ENCODE assay signal across 13 mouse cellular contexts in the genomic region with DNA sequence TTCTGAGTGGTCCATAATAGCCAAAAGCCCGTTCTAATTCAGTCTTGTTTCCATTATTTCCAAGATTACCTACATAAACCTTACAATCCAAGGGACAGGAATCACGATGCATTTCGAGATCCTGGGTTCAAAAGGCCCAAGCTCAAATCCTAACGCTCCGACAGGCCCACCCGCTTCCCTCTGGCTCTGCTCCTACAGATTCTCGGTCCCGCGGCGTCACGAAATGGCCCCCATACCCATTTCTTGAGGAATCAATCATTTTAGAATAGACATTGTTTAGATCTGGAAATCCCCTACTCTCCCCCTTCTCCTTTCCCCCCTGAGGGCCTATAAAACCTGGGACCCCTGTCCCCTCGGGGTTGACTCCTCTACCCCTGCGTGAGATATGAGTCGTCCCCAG. TPM values are rescaled to one million over a fixed set of nuclear protein-coding genes. Genes with fewer than 3 reads are reported as not detected.
DNase-seq lines count a peak whose midpoint lies in the region; ATAC-seq and TF ChIP-seq lines count a peak whose summit lies in the region.
"Not testable (repeated sequence)": the region's sequence is repeated elsewhere in the genome, so short reads cannot be mapped to it uniquely, and the experiment has no call there.
"Had no signal": no experiment of that assay in that cellular context is flagged by ENCODE, and none has a peak within 500 bp of the region (broad histone marks: within the 10 kb centered on the region; RNA-seq: fewer than 3 reads in every experiment).

No protein-coding gene starts in this region.

- peak overlapping the region; percentile 70 for H3K27ac ChIP-seq in gastrocnemius, adult 2 months
- H3K27ac ChIP-seq in heart, embryonic 12.5 days (ENCODE audit: poor library complexity, severe bottlenecking), result peak overlapping the region; percentile 99

- 96% methylated on average over 14 of the region's 14 CpGs for WGBS in heart, embryonic 12.5 days

- not testable (repeated sequence) for H3K36me3 ChIP-seq in heart, embryonic 12.5 days

- not testable (repeated sequence) for H3K4me2 ChIP-seq in heart, embryonic 12.5 days

- not testable (repeated sequence) for ATAC-seq in heart, embryonic 12.5 days (ENCODE audit: insufficient number of reproducible peaks, low FRiP score)

- peaks cover 16% of the 10 kb centered on the region for H3K4me1 ChIP-seq in heart, embryonic 12.5 days (replicated peaks)

- intact Hi-C loops in gastrocnemius, adult 2 months (cut with DNase I), result loop anchor here (5.0 to 10.0 kb wide), 2 partner anchors 49 to 227 kb away; a partner anchor contains a TSS

- H3K27me3 ChIP-seq in heart, embryonic 12.5 days (replicated peaks), result not testable (repeated sequence)

- peak; percentile 30 for DNase-seq in T-cell, adult 2 months (ENCODE audit: low spot score)
- peak; percentile 14 to 23 for DNase-seq in cerebellum, adult 18-20 months
- peak; percentile 40 for DNase-seq in gastrocnemius, adult 2 months
- peak; percentile 33 for DNase-seq in kidney, postnatal 10 days
- peak; percentile 9 for DNase-seq in lung, postnatal 14 days
- DNase-seq in testis, postnatal 10 days (ENCODE audit: low spot score), result peak; percentile 52
- DNase-seq in thymus, postnatal 4 days, result peak; percentile 57

- peak overlapping the region; percentile 53 for H3K4me3 ChIP-seq in gastrocnemius, adult 2 months
- not testable (repeated sequence) for H3K4me3 ChIP-seq in heart, embryonic 12.5 days

- not testable (repeated sequence) for TF ChIP-seq CTCF in gastrocnemius, adult 2 months (IDR thresholded peaks at IDR 0.05)

- H3K9ac ChIP-seq in heart, embryonic 12.5 days, result not testable (repeated sequence)

- not testable (repeated sequence) for H3K9me3 ChIP-seq in heart, embryonic 12.5 days (replicated peaks)

RNA-seq across cellular contexts. Expression of a gene that starts 1.5 kb away (rescaled TPM):
- total RNA-seq in gastrocnemius, adult 2 months (2021), result 10 to 100 TPM; 50.7 to 64.4 TPM
- 32.8 and 35.7 TPM in 2 replicates for polyA plus RNA-seq in heart, embryonic 12.5 days (2016; fragmentation: Nextera tagmentation; extraction: Ambion mirVana)
- total RNA-seq: forebrain, postnatal 0 days; layer of hippocampus, adult 18-20 months; left cerebral cortex, adult 2 months; midbrain, postnatal 0 days had no signal
- polyA plus RNA-seq: testis, adult 2 months had no signal

RNA-seq across cellular contexts. Expression of a gene that starts 33.5 kb away (rescaled TPM):
- 1 to 10 TPM; 1.8 to 3.5 TPM for total RNA-seq in gastrocnemius, adult 2 months (2021)
- 19.9 and 21.0 TPM in 2 replicates for polyA plus RNA-seq in heart, embryonic 12.5 days (2016; fragmentation: Nextera tagmentation; extraction: Ambion mirVana)

RNA-seq across cellular contexts. Expression of a gene that starts 48.4 kb away (rescaled TPM):
- total RNA-seq in gastrocnemius, adult 2 months (2021), result 10 to 100 TPM; 25.5 to 45.6 TPM
- 23.2 and 26.6 TPM in 2 replicates for polyA plus RNA-seq in heart, embryonic 12.5 days (2016; fragmentation: Nextera tagmentation; extraction: Ambion mirVana)

RNA-seq across cellular contexts. Expression of a gene that starts 53.1 kb away (rescaled TPM):
- 1 to 10 TPM; 6.2 TPM for total RNA-seq in gastrocnemius, adult 2 months (2021)
- polyA plus RNA-seq in heart, embryonic 12.5 days (2016; fragmentation: Nextera tagmentation; extraction: Ambion mirVana), result 21.8 and 24.0 TPM in 2 replicates

RNA-seq across cellular contexts. Expression of a gene that starts 53.3 kb away (rescaled TPM):
- total RNA-seq in gastrocnemius, adult 2 months (2021), result 10 to 100 TPM; 21.0 to 21.6 TPM
- polyA plus RNA-seq in heart, embryonic 12.5 days (2016; fragmentation: Nextera tagmentation; extraction: Ambion mirVana), result 59.9 and 62.4 TPM in 2 replicates
